Mouse (Mus musculus) MEL (cell line): ENCODE results near the gene Lrrc25. TPM values are rescaled to one million over a fixed set of nuclear protein-coding genes. Genes with fewer than 3 reads are reported as not detected.

ENCODE experiments used
- DNase-seq: peaks from one replicate; pipeline ENCODE4 v3.0.0; 2011; ENCODE audit warnings: low read depth, low spot score
- H3K27ac ChIP-seq: 2 replicates; pipeline ENCODE4 v1.5.1; 2012; ENCODE audit warnings: low read depth, mild to moderate bottlenecking, control low read depth, low read length, moderate library complexity; ENCODE audit not compliant: control insufficient read depth
- H3K27me3 ChIP-seq, 2 experiments: fragments of 150-350 bp in 1 of 2; sonication (generic) in 1 of 2; 2 replicates each; pipeline ENCODE4 v1.6.1; 2012; ENCODE audit warnings: low read length in 2 of 2, mild to moderate bottlenecking in 2 of 2, improper control_type of control experiment in 1 of 2, moderate library complexity in 1 of 2; ENCODE audit not compliant: insufficient read depth in 2 of 2, control insufficient read depth in 1 of 2
- H3K36me3 ChIP-seq, 2 experiments: 2 replicates each; pipeline ENCODE4 v1.6.1; 2012 to 2014; ENCODE audit warnings: low read length in 2 of 2, improper control_type of control experiment in 1 of 2, inconsistent platforms in 1 of 2, mild to moderate bottlenecking in 1 of 2; ENCODE audit not compliant: insufficient read depth in 2 of 2, control insufficient read depth in 1 of 2
- H3K4me1 ChIP-seq, 2 experiments: fragments of 150-350 bp in 1 of 2; sonication (generic) in 1 of 2; 2 replicates each; pipeline ENCODE4 v1.6.1; 2012; ENCODE audit warnings: low read length in 2 of 2, improper control_type of control experiment in 1 of 2, mild to moderate bottlenecking in 1 of 2; ENCODE audit not compliant: insufficient read depth in 2 of 2, control insufficient read depth in 1 of 2
- H3K4me3 ChIP-seq, 2 experiments: fragments of 150-350 bp in 1 of 2; sonication (generic) in 1 of 2; 2 replicates each; pipeline ENCODE4 v1.5.1; 2012; ENCODE audit warnings: low read depth in 2 of 2, low read length in 2 of 2, mild to moderate bottlenecking in 2 of 2, moderate library complexity in 2 of 2, control low read depth in 1 of 2, improper control_type of control experiment in 1 of 2; ENCODE audit not compliant: control insufficient read depth in 1 of 2, insufficient read depth in 1 of 2
- H3K79me2 ChIP-seq: 2 replicates; pipeline ENCODE4 v1.6.1; 2012; ENCODE audit warnings: mild to moderate bottlenecking, low read length, moderate library complexity; ENCODE audit not compliant: control insufficient read depth, poor library complexity, insufficient read depth
- H3K9ac ChIP-seq: 2 replicates; pipeline ENCODE4 v1.6.1; 2012; ENCODE audit warnings: low read depth, mild to moderate bottlenecking, control low read depth, low read length, moderate library complexity; ENCODE audit not compliant: control insufficient read depth, poor library complexity, severe bottlenecking
- H3K9me3 ChIP-seq: fragments of 150-350 bp; sonication (generic); replicated peaks from 2 replicates; pipeline ENCODE4 v1.6.1; 2012; ENCODE audit warnings: mild to moderate bottlenecking, low read length, improper control_type of control experiment, moderate library complexity; ENCODE audit not compliant: insufficient read depth
- BHLHE40 ChIP-seq: IDR thresholded peaks from 2 replicates; pipeline ENCODE4 v1.6.1; 2012; ENCODE audit warnings: low read depth, mild to moderate bottlenecking, inconsistent platforms, low read length, improper control_type of control experiment, borderline replicate concordance
- CHD2 ChIP-seq: IDR thresholded peaks from 2 replicates; pipeline ENCODE4 v1.6.1; 2011; ENCODE audit warnings: low read length, improper control_type of control experiment
- CTCF ChIP-seq, 3 experiments: IDR thresholded peaks in 2 of 3; conservative IDR thresholded peaks in 1 of 3; 2 replicates each; pipeline ENCODE4 v1.5.1; 2011 to 2012; ENCODE audit warnings: low read length in 3 of 3, low read depth in 2 of 3, mild to moderate bottlenecking in 2 of 3, improper control_type of control experiment in 1 of 3, inconsistent platforms in 1 of 3, mixed read lengths in 1 of 3, moderate library complexity in 1 of 3; ENCODE audit not compliant: control insufficient read depth in 1 of 3, insufficient read depth in 1 of 3, poor library complexity in 1 of 3, severe bottlenecking in 1 of 3
- E2F4 ChIP-seq: IDR thresholded peaks from 2 replicates; pipeline ENCODE4 v1.6.1; 2011; ENCODE audit warnings: low read depth, low read length, improper control_type of control experiment, borderline replicate concordance
- ELF1 ChIP-seq: IDR thresholded peaks from 2 replicates; pipeline ENCODE4 v1.6.1; 2014; ENCODE audit warnings: low read depth, mild to moderate bottlenecking, inconsistent platforms, low read length, improper control_type of control experiment, moderate library complexity
- GATA1 ChIP-seq: IDR thresholded peaks from 2 replicates; pipeline ENCODE4 v1.6.1; 2011; ENCODE audit warnings: low read depth, low read length, improper control_type of control experiment
- HCFC1 ChIP-seq: IDR thresholded peaks from 2 replicates; pipeline ENCODE4 v1.6.1; 2012; ENCODE audit warnings: low read depth, mild to moderate bottlenecking, inconsistent platforms, low read length, improper control_type of control experiment, moderate library complexity
- JUND ChIP-seq: IDR thresholded peaks from 2 replicates; pipeline ENCODE4 v1.6.1; 2011; ENCODE audit warnings: low read depth, mild to moderate bottlenecking, improper control_type of control experiment, low read length
- KAT2A ChIP-seq: conservative IDR thresholded peaks from 2 replicates; pipeline ENCODE4 v1.6.1; 2012; ENCODE audit warnings: low read depth, low read length, improper control_type of control experiment, inconsistent platforms
- MAX ChIP-seq: IDR thresholded peaks from 2 replicates; pipeline ENCODE4 v1.6.1; 2011; ENCODE audit warnings: low read length, improper control_type of control experiment
- MAZ ChIP-seq: IDR thresholded peaks from 2 replicates; pipeline ENCODE4 v1.6.1; 2012; ENCODE audit warnings: low read depth, mild to moderate bottlenecking, inconsistent platforms, low read length, improper control_type of control experiment
- MYB ChIP-seq: IDR thresholded peaks from 2 replicates; pipeline ENCODE4 v1.6.1; 2011; ENCODE audit warnings: mild to moderate bottlenecking, low read depth, low read length, improper control_type of control experiment
- NELFE ChIP-seq: IDR thresholded peaks from 2 replicates; pipeline ENCODE4 v1.6.1; 2011; ENCODE audit warnings: low read depth, low read length, improper control_type of control experiment
- NRF1 ChIP-seq: IDR thresholded peaks from 2 replicates; pipeline ENCODE4 v1.6.1; 2014; ENCODE audit warnings: low read depth, mild to moderate bottlenecking, inconsistent platforms, low read length, improper control_type of control experiment, moderate library complexity; ENCODE audit not compliant: poor library complexity, insufficient read depth, severe bottlenecking
- POLR2AphosphoS2 ChIP-seq: IDR thresholded peaks from 2 replicates; pipeline ENCODE4 v1.6.1; 2011; ENCODE audit warnings: low read length, improper control_type of control experiment
- RCOR1 ChIP-seq: IDR thresholded peaks from 2 replicates; pipeline ENCODE4 v1.6.1; 2012; ENCODE audit warnings: low read depth, mild to moderate bottlenecking, inconsistent platforms, low read length, improper control_type of control experiment
- SMC3 ChIP-seq: IDR thresholded peaks from 2 replicates; pipeline ENCODE4 v1.6.1; 2011; ENCODE audit warnings: low read depth, low read length, improper control_type of control experiment
- TAL1 ChIP-seq: IDR thresholded peaks from 2 replicates; pipeline ENCODE4 v1.6.1; 2012; ENCODE audit warnings: mild to moderate bottlenecking, inconsistent platforms, low read length, moderate library complexity, mixed read lengths
- TBP ChIP-seq: IDR thresholded peaks from 2 replicates; pipeline ENCODE4 v1.8.0; 2011; ENCODE audit warnings: low read depth, low read length, improper control_type of control experiment
- UBTF ChIP-seq: IDR thresholded peaks from 2 replicates; pipeline ENCODE4 v1.6.1; 2012; ENCODE audit warnings: low read depth, mild to moderate bottlenecking, inconsistent platforms, low read length, improper control_type of control experiment, moderate library complexity, borderline replicate concordance; ENCODE audit not compliant: insufficient read depth
- USF1 ChIP-seq: IDR thresholded peaks from 2 replicates; pipeline ENCODE4 v1.6.1; 2014; ENCODE audit warnings: low read depth, mild to moderate bottlenecking, inconsistent platforms, low read length, improper control_type of control experiment, moderate library complexity
- USF2 ChIP-seq, 2 experiments: IDR thresholded peaks; 2 replicates each; pipeline ENCODE4 v1.6.1; 2011 to 2012; ENCODE audit warnings: improper control_type of control experiment in 2 of 2, low read length in 2 of 2, borderline replicate concordance in 1 of 2, inconsistent platforms in 1 of 2, low read depth in 1 of 2, mild to moderate bottlenecking in 1 of 2; ENCODE audit not compliant: insufficient read depth in 1 of 2
- ZNF384 ChIP-seq: IDR thresholded peaks from 2 replicates; pipeline ENCODE4 v1.6.1; 2012; ENCODE audit warnings: low read depth, mild to moderate bottlenecking, inconsistent platforms, low read length, improper control_type of control experiment
- polyA plus RNA-seq, 2 experiments: library from polyadenylated mRNA; stranded (reverse) in 1 of 2; unstranded in 1 of 2; fragments of >175 nt in 1 of 2; fragments of >200 nt in 1 of 2; gene quantifications; 2 replicates each; pipeline versions ENCODE4 v1.2.1 to v1.2.4; 2012; ENCODE audit warnings: low replicate concordance in 2 of 2, low read depth in 1 of 2; ENCODE audit not compliant: insufficient read length in 2 of 2, insufficient read depth in 1 of 2, missing spikeins in 1 of 2
- total RNA-seq: library from RNA; depleted of rRNA; stranded (reverse); fragments of 300-350 nt; gene quantifications from 2 replicates; pipeline ENCODE4 v1.2.3, GENCODE M21; 2012

The Lrrc25 gene
- total and polyA plus RNA-seq, 3 experiments = 0.39 to 1.1 TPM; not detected in 1

GRCm38 (mm10) chr8:70664631-70665030 lies 48.7 kb downstream of the Lrrc25 start:
- Histone ChIP-seq H3K79me2 (no peaks in the 10 kb centered on the region), H3K9ac (0 out of 2 replicates have a peak overlapping the region, but pooled peaks have one; percentile 23), H3K4me3 (peak overlapping the region in 1 of 2 experiments; percentile 31; a peak in 1 of 4 replicates), H3K27ac (peak overlapping the region; percentile 33), H3K36me3 (0 out of 4 replicates have a peak, but pooled peaks cover 0 to 2% of the 10 kb centered on the region in 2 experiments), H3K27me3 (no peaks in the 10 kb centered on the region), H3K9me3 (no peaks in the 10 kb centered on the region), H3K4me1 (peaks cover 0 to 7% of the 10 kb centered on the region in 2 experiments; a peak in 3 of 4 replicates)
- peak; percentile 60 for DNase-seq
- TF ChIP-seq HCFC1 = peak; percentile 40; the same call in 1 of the 2 replicates
- TF ChIP-seq RCOR1 = no peak
- no peak for TF ChIP-seq CTCF (IDR thresholded peaks at IDR 0.05 in 2 of 3, conservative IDR thresholded peaks at IDR 0.05 in 1 of 3; ENCODE audit: control insufficient read depth in 1 of 3, insufficient read depth in 1 of 3, low read depth in 2 of 3, low read length in 3 of 3, poor library complexity in 1 of 3, severe bottlenecking in 1 of 3)
- TF ChIP-seq ZNF384 = peak; percentile 97
- TF ChIP-seq MYB = no peak
- peak; percentile 66 for TF ChIP-seq ELF1
- no peak for TF ChIP-seq SMC3

- H3K79me2 ChIP-seq = no peaks in the 10 kb centered on the region
- H3K9me3 ChIP-seq = no peaks in the 10 kb centered on the region
- H3K4me1 ChIP-seq = peaks cover 0 to 4% of the 10 kb centered on the region in 2 experiments; a peak in 3 of 4 replicates
- H3K27me3 ChIP-seq = no peaks in the 10 kb centered on the region
- no peak for TF ChIP-seq USF1
- TF ChIP-seq NRF1 = no peak
- no peak for TF ChIP-seq MAX
- TF ChIP-seq KAT2A = no peak
- no peak for TF ChIP-seq MYB
- TF ChIP-seq JUND = no peak
- no peak for TF ChIP-seq TAL1
- no peak for TF ChIP-seq CTCF (IDR thresholded peaks at IDR 0.05 in 2 of 3, conservative IDR thresholded peaks at IDR 0.05 in 1 of 3; ENCODE audit: control insufficient read depth in 1 of 3, insufficient read depth in 1 of 3, low read depth in 2 of 3, low read length in 3 of 3, poor library complexity in 1 of 3, severe bottlenecking in 1 of 3)
- no peak for TF ChIP-seq CHD2
- TF ChIP-seq GATA1 = no peak
- no peak for TF ChIP-seq E2F4
- TF ChIP-seq POLR2AphosphoS2 = no peak
- no peak for TF ChIP-seq TBP
- TF ChIP-seq UBTF = no peak
- TF ChIP-seq MAZ = no peak
- no peak for TF ChIP-seq NELFE
- TF ChIP-seq BHLHE40 = no peak
- no peak for TF ChIP-seq ZNF384
- no peak for TF ChIP-seq USF2 (IDR thresholded peaks at IDR 0.05; ENCODE audit: borderline replicate concordance in 1 of 2, insufficient read depth in 1 of 2, low read depth in 1 of 2, low read length in 2 of 2)
- H3K4me3 ChIP-seq = no peak overlapping the region
- no peak for DNase-seq
- no peak overlapping the region for H3K27ac ChIP-seq
- no peak overlapping the region for H3K9ac ChIP-seq
- 0 out of 4 replicates have a peak, but pooled peaks cover 0 to 2% of the 10 kb centered on the region in 2 experiments for H3K36me3 ChIP-seq
These were observed 49.6 kb downstream of the Lrrc25 start for GRCm38 (mm10) chr8:70665599-70665998.
